Mouse (Mus musculus) kidney, embryonic 16.5 days (tissue): Measurements from ENCODE around the gene Epha2. TPM values are rescaled to one million over a fixed set of nuclear protein-coding genes. Genes with fewer than 3 reads are reported as not detected.
A peak's percentile ranks its signal among the peaks of the same experiment; 100 is the strongest.

Experiments
- ATAC-seq: fragments of 200-750 bp; cut with Nextera tagmentation; 2 replicates; pipeline ENCODE4 v1.8.0; 2017; ENCODE audit warnings: moderate TSS enrichment; ENCODE audit not compliant: low FRiP score, low TSS enrichment
- H3K27ac ChIP-seq: fragments of 300-500 bp; sonication (generic); 2 replicates; pipeline ENCODE4 v1.5.1; 2014; ENCODE audit warnings: low read length
- H3K27me3 ChIP-seq: fragments of 300-500 bp; sonication (generic); 2 replicates; pipeline ENCODE4 v1.6.1; 2014; ENCODE audit warnings: low read length, control low read depth, mixed read lengths; ENCODE audit not compliant: insufficient read depth
- H3K36me3 ChIP-seq: fragments of 300-500 bp; sonication (generic); 2 replicates; pipeline ENCODE4 v1.6.1; 2014; ENCODE audit warnings: low read length, control low read depth, mixed read lengths; ENCODE audit not compliant: insufficient read depth
- H3K4me1 ChIP-seq: fragments of 300-500 bp; sonication (generic); 2 replicates; pipeline ENCODE4 v1.6.1; 2014; ENCODE audit warnings: low read length, control low read depth, mixed read lengths; ENCODE audit not compliant: insufficient read depth
- H3K4me2 ChIP-seq: fragments of 300-500 bp; sonication (generic); replicated peaks from 2 replicates; pipeline ENCODE4 v1.6.1; 2014; ENCODE audit warnings: low read depth, low read length
- H3K4me3 ChIP-seq: fragments of 300-500 bp; sonication (generic); 2 replicates; pipeline ENCODE4 v1.5.1; 2014; ENCODE audit warnings: mild to moderate bottlenecking, low read length
- H3K9ac ChIP-seq: fragments of 300-500 bp; sonication (generic); replicated peaks from 2 replicates; pipeline ENCODE4 v1.6.1; 2014; ENCODE audit warnings: low read length
- H3K9me3 ChIP-seq: fragments of 300-500 bp; sonication (generic); 2 replicates; pipeline ENCODE4 v1.6.1; 2016; ENCODE audit warnings: low read length, control low read depth
- WGBS: fragments of 180-500 bp; shearing (Covaris S2); extraction: QIAGEN DNeasy Blood & Tissue Kit; methylation state at CpG from one replicate; pipeline ENCODE4 v1.1.7; 2014; 5-methylcytosine and 5-hydroxymethylcytosine counted together
- polyA plus RNA-seq: library from polyadenylated mRNA; unstranded; fragments of >200 nt; fragmentation: Nextera tagmentation; extraction: Ambion mirVana; gene quantifications from 2 replicates; pipeline ENCODE4 v1.2.1, GENCODE M21; 2015

The Epha2 gene
- 8.3 and 8.6 TPM in 2 replicates for polyA plus RNA-seq

- Histone ChIP-seq H3K9me3 (no peaks in the 10 kb centered on the region), H3K27me3 (no peaks in the 10 kb centered on the region), H3K9ac (peak within 1 kb of the TSS; percentile 82), H3K4me1 (peaks cover 56% of the 10 kb centered on the region), H3K4me2 (peak within 1 kb of the TSS; percentile 77), H3K27ac (peak within 1 kb of the TSS; percentile 74), H3K36me3 (no peaks in the 10 kb centered on the region), H3K4me3 (peak within 1 kb of the TSS; percentile 68)
- under 1% methylated on average over 35 of the region's 35 CpGs for WGBS
- peak; percentile 42; the same call in 1 of the 2 replicates for ATAC-seq
These were observed at the start of gene Epha2 for GRCm38 (mm10) chr4:141301116-141301553. Gene Epha2, plus strand, starts transcription at chr4:141301240.

- H3K9ac ChIP-seq, result no peak overlapping the region
- 75% methylated on average over 2 of the region's 2 CpGs for WGBS
- peaks cover 14% of the 10 kb centered on the region for H3K4me1 ChIP-seq
- no peak overlapping the region for H3K27ac ChIP-seq
- ATAC-seq, result no peak
- no peak overlapping the region for H3K4me3 ChIP-seq
- H3K36me3 ChIP-seq, result 0 out of 2 replicates have a peak, but pooled peaks cover 4% of the 10 kb centered on the region
- H3K27me3 ChIP-seq, result peaks cover 19% of the 10 kb centered on the region
- H3K4me2 ChIP-seq, result no peak overlapping the region
- H3K9me3 ChIP-seq, result peaks cover 4% of the 10 kb centered on the region
These were observed 48.4 kb upstream of the Epha2 start for GRCm38 (mm10) chr4:141252641-141253040.

- ATAC-seq, result no peak; the same call in 1 of the 2 replicates
- H3K4me2 ChIP-seq, result no peak overlapping the region
- H3K9ac ChIP-seq, result no peak overlapping the region
- no peaks in the 10 kb centered on the region for H3K4me1 ChIP-seq
- 0 out of 2 replicates have a peak, but pooled peaks cover 4% of the 10 kb centered on the region for H3K36me3 ChIP-seq
- no peak overlapping the region for H3K4me3 ChIP-seq
- 74% methylated on average over 16 of the region's 16 CpGs for WGBS
- no peak overlapping the region for H3K27ac ChIP-seq
- peaks cover 3% of the 10 kb centered on the region for H3K27me3 ChIP-seq
- peaks cover 4% of the 10 kb centered on the region for H3K9me3 ChIP-seq
These were observed 46.8 kb upstream of the Epha2 start for GRCm38 (mm10) chr4:141254234-141254633.

- 71% methylated on average over 5 of the region's 5 CpGs for WGBS
- Histone ChIP-seq H3K27me3 (no peaks in the 10 kb centered on the region), H3K36me3 (0 out of 2 replicates have a peak, but pooled peaks cover 4% of the 10 kb centered on the region), H3K9me3 (peaks cover 4% of the 10 kb centered on the region), H3K4me1 (peaks cover 3% of the 10 kb centered on the region; the same call in 1 of the 2 replicates), H3K9ac (no peak overlapping the region), H3K27ac (no peak overlapping the region), H3K4me3 (no peak overlapping the region), H3K4me2 (no peak overlapping the region)
- ATAC-seq, result no peak
These were observed 43.6 kb upstream of the Epha2 start for GRCm38 (mm10) chr4:141257440-141257839.

GRCm38 (mm10) chr4:141259413-141259812, 41.6 kb upstream of the Epha2 start:
- 0 out of 2 replicates have a peak, but pooled peaks cover 4% of the 10 kb centered on the region for H3K36me3 ChIP-seq
- no peaks in the 10 kb centered on the region for H3K27me3 ChIP-seq
- no peak overlapping the region for H3K27ac ChIP-seq
- WGBS, result 82% methylated on average over 12 of the region's 12 CpGs
- H3K4me1 ChIP-seq, result peaks cover 3% of the 10 kb centered on the region; the same call in 1 of the 2 replicates
- H3K4me3 ChIP-seq, result no peak overlapping the region
- peaks cover 4% of the 10 kb centered on the region for H3K9me3 ChIP-seq
- no peak overlapping the region for H3K4me2 ChIP-seq
- no peak overlapping the region for H3K9ac ChIP-seq
- no peak for ATAC-seq

GRCm38 (mm10) chr4:141260007-141260723, 40.9 kb upstream of the Epha2 start:
- Histone ChIP-seq H3K4me1 (peaks cover 3% of the 10 kb centered on the region; the same call in 1 of the 2 replicates), H3K9me3 (peaks cover 4% of the 10 kb centered on the region), H3K4me3 (peak overlapping the region; percentile 15), H3K27me3 (no peaks in the 10 kb centered on the region), H3K27ac (no peak overlapping the region), H3K4me2 (peak overlapping the region; percentile 44), H3K36me3 (0 out of 2 replicates have a peak, but pooled peaks cover 4% of the 10 kb centered on the region), H3K9ac (no peak overlapping the region)
- ATAC-seq, result peak; percentile 44; the same call in 1 of the 2 replicates
- 58% methylated on average over 16 of the region's 16 CpGs for WGBS

GRCm38 (mm10) chr4:141262906-141263637, 38.0 kb upstream of the Epha2 start:
- H3K9ac ChIP-seq, result no peak overlapping the region
- WGBS, result 77% methylated on average over 10 of the region's 10 CpGs
- peaks cover 3% of the 10 kb centered on the region; the same call in 1 of the 2 replicates for H3K4me1 ChIP-seq
- no peaks in the 10 kb centered on the region for H3K27me3 ChIP-seq
- no peak overlapping the region for H3K27ac ChIP-seq
- H3K9me3 ChIP-seq, result no peaks in the 10 kb centered on the region
- H3K4me3 ChIP-seq, result no peak overlapping the region
- no peak overlapping the region for H3K4me2 ChIP-seq
- H3K36me3 ChIP-seq, result no peaks in the 10 kb centered on the region
- ATAC-seq, result no peak

GRCm38 (mm10) chr4:141265979-141266637, 34.9 kb upstream of the Epha2 start:
- Histone ChIP-seq H3K36me3 (no peaks in the 10 kb centered on the region), H3K4me1 (no peaks in the 10 kb centered on the region), H3K9me3 (no peaks in the 10 kb centered on the region), H3K4me3 (no peak overlapping the region), H3K4me2 (no peak overlapping the region), H3K27ac (no peak overlapping the region), H3K9ac (no peak overlapping the region), H3K27me3 (no peaks in the 10 kb centered on the region)
- WGBS, result 89% methylated on average over 3 of the region's 3 CpGs
- ATAC-seq, result no peak

GRCm38 (mm10) chr4:141267250-141267649, 33.8 kb upstream of the Epha2 start:
- H3K36me3 ChIP-seq, result no peaks in the 10 kb centered on the region
- H3K9me3 ChIP-seq, result no peaks in the 10 kb centered on the region
- no peak overlapping the region for H3K4me3 ChIP-seq
- no peak overlapping the region for H3K27ac ChIP-seq
- no peaks in the 10 kb centered on the region for H3K27me3 ChIP-seq
- H3K9ac ChIP-seq, result no peak overlapping the region
- no peak for ATAC-seq
- H3K4me2 ChIP-seq, result no peak overlapping the region
- H3K4me1 ChIP-seq, result peaks cover 8% of the 10 kb centered on the region
- 67% methylated on average over 3 of the region's 3 CpGs for WGBS
